Mouse (Mus musculus) hindbrain, embryonic 15.5 days (tissue): ENCODE data around the gene Dnmt3l. TPM values are rescaled to one million over a fixed set of nuclear protein-coding genes. Genes with fewer than 3 reads are reported as not detected.

Experiments used
- polyA plus RNA-seq: library from polyadenylated mRNA; unstranded; fragments of >200 nt; fragmentation: Nextera tagmentation; extraction: Ambion mirVana; gene quantifications from 2 replicates; pipeline ENCODE4 v1.2.1, GENCODE M21; 2015

The Dnmt3l gene
- polyA plus RNA-seq, 1 experiment from 2014 or later = not detected

Other genes starting within 250 kb of the Dnmt3l start
- not detected in 2 replicates for gene Gm9639, start 246.9 kb upstream of the Dnmt3l start, polyA plus RNA-seq
- not detected in 2 replicates for gene Gm19668, start 242.8 kb upstream of the Dnmt3l start, polyA plus RNA-seq
- gene Gm9507, start 230.1 kb upstream of the Dnmt3l start, polyA plus RNA-seq = not detected in 2 replicates
- not detected in 2 replicates for gene Gm2696, start 227.3 kb upstream of the Dnmt3l start, polyA plus RNA-seq
- not detected in 2 replicates for gene Krtap10-4, start 214.9 kb upstream of the Dnmt3l start, polyA plus RNA-seq
- gene Krtap10-10, start 206.0 kb upstream of the Dnmt3l start, polyA plus RNA-seq = not detected in 2 replicates
- gene Gm36176, start 195.1 kb upstream of the Dnmt3l start, polyA plus RNA-seq = not detected in 2 replicates
- not detected in 2 replicates for gene Gm10318, start 189.1 kb upstream of the Dnmt3l start, polyA plus RNA-seq
- not detected in 2 replicates for gene Gm3285, start 180.0 kb upstream of the Dnmt3l start, polyA plus RNA-seq
- 21.4 and 23.9 TPM in 2 replicates for gene Lrrc3, start 139.4 kb upstream of the Dnmt3l start, polyA plus RNA-seq
- gene Trpm2, start 71.4 kb upstream of the Dnmt3l start, polyA plus RNA-seq = 5.4 and 7.1 TPM in 2 replicates
- gene 1810043G02Rik, start 63.4 kb upstream of the Dnmt3l start, polyA plus RNA-seq = 46.8 and 54.5 TPM in 2 replicates
- gene Pfkl, start 31.9 kb upstream of the Dnmt3l start, polyA plus RNA-seq = 120 and 126 TPM in 2 replicates
- gene Aire, start 1.7 kb downstream of the Dnmt3l start, polyA plus RNA-seq = 0.51 TPM in 1 of 2 replicates, not detected in the other
- gene Icosl, start 27.4 kb downstream of the Dnmt3l start, polyA plus RNA-seq = 0.71 and 0.96 TPM in 2 replicates
- gene D10Jhu81e, start 127.8 kb downstream of the Dnmt3l start, polyA plus RNA-seq = 27.7 and 29.9 TPM in 2 replicates
- 16.6 and 16.8 TPM in 2 replicates for gene Pwp2, start 143.2 kb downstream of the Dnmt3l start, polyA plus RNA-seq
- gene Trappc10, start 202.7 kb downstream of the Dnmt3l start, polyA plus RNA-seq = 27.5 and 29.4 TPM in 2 replicates